Mouse (Mus musculus): Measurements from ENCODE around the gene Naa15.
"Not testable (repeated sequence)": the region's sequence is repeated elsewhere in the genome, so short reads cannot be mapped to it uniquely, and the experiment has no call there.

The Naa15 gene

GRCm38 (mm10) chr3:51415098-51416072, at the start of gene Naa15:
Naa15 (plus strand) TSS chr3:51415148.
- peak; percentile 95 to 98 for DNase-seq

GRCm38 (mm10) chr3:51365517-51365882, 49.4 kb upstream of the Naa15 start:
- no peak for DNase-seq

- no peak for DNase-seq
These were observed 48.0 kb upstream of the Naa15 start for GRCm38 (mm10) chr3:51366926-51367325.

GRCm38 (mm10) chr3:51368011-51368410, 46.9 kb upstream of the Naa15 start:
- no peak for DNase-seq

GRCm38 (mm10) chr3:51371826-51372225, 43.1 kb upstream of the Naa15 start:
- DNase-seq, result no peak

- peak in 1 of 2 experiments; percentile 23 for DNase-seq
These were observed 42.1 kb upstream of the Naa15 start for GRCm38 (mm10) chr3:51372883-51373282.

- no peak for DNase-seq
These were observed 41.4 kb upstream of the Naa15 start for GRCm38 (mm10) chr3:51373544-51373943.

- DNase-seq, result peak; percentile 64 to 83
These were observed 39.4 kb upstream of the Naa15 start for GRCm38 (mm10) chr3:51375307-51376265.

GRCm38 (mm10) chr3:51377878-51378664, 36.9 kb upstream of the Naa15 start:
- DNase-seq, result peak; percentile 42 to 54

GRCm38 (mm10) chr3:51378665-51378946, 36.3 kb upstream of the Naa15 start:
- no peak for DNase-seq

- peak; percentile 55 to 59 for DNase-seq
These were observed 34.9 kb upstream of the Naa15 start for GRCm38 (mm10) chr3:51379786-51380659.

- no peak for DNase-seq
These were observed 34.3 kb upstream of the Naa15 start for GRCm38 (mm10) chr3:51380660-51381014.

- no peak for DNase-seq
These were observed 31.5 kb upstream of the Naa15 start for GRCm38 (mm10) chr3:51383409-51383808.

- peak in 1 of 2 experiments; percentile 36 for DNase-seq
These were observed 28.4 kb upstream of the Naa15 start for GRCm38 (mm10) chr3:51386441-51387133.

GRCm38 (mm10) chr3:51387134-51387451, 27.9 kb upstream of the Naa15 start:
- DNase-seq, result no peak

GRCm38 (mm10) chr3:51387868-51388381, 27.0 kb upstream of the Naa15 start:
- DNase-seq, result peak; percentile 70 to 85

- no peak for DNase-seq
These were observed 26.0 kb upstream of the Naa15 start for GRCm38 (mm10) chr3:51388904-51389303.

GRCm38 (mm10) chr3:51391095-51391494, 23.9 kb upstream of the Naa15 start:
- DNase-seq, result no peak

- DNase-seq, result no peak
These were observed 23.4 kb upstream of the Naa15 start for GRCm38 (mm10) chr3:51391591-51391990.

GRCm38 (mm10) chr3:51393018-51393417, 21.9 kb upstream of the Naa15 start:
- DNase-seq, result not testable (repeated sequence)

GRCm38 (mm10) chr3:51393651-51394050, 21.3 kb upstream of the Naa15 start:
- DNase-seq, result no peak

Data from kidney, postnatal 25 days (tissue).